Mouse (Mus musculus) granulocyte monocyte progenitor cell, adult 5-6 weeks (primary cell): ENCODE data around the gene Map1b. TPM values are rescaled to one million over a fixed set of nuclear protein-coding genes. Genes with fewer than 3 reads are reported as not detected.

Experiments used
- ATAC-seq: replicated peaks from 2 replicates; pipeline ENCODE4 v1.8.0; 2016; ENCODE audit warnings: mild to moderate bottlenecking, moderate TSS enrichment, inconsistent platforms; ENCODE audit not compliant: poor library complexity, severe bottlenecking
- total RNA-seq, 2 experiments: library from RNA; stranded (forward) in 1 of 2; stranded (reverse) in 1 of 2; fragments of 200-712, 200-1000 nt in 1 of 2; fragments of >200 nt in 1 of 2; fragmentation: Nextera tagmentation in 1 of 2; gene quantifications; 2 replicates each; pipeline ENCODE4 v1.2.3; 2014 to 2017

Gene Map1b
- total RNA-seq, 2 experiments from 2014 or later: 0.15 TPM; not detected in 1

- ATAC-seq: no peak
These were observed 21.7 kb upstream of the Map1b start for GRCm38 (mm10) chr13:99537908-99538513.

- no peak for ATAC-seq
These were observed 12.1 kb upstream of the Map1b start for GRCm38 (mm10) chr13:99528456-99528855.

GRCm38 (mm10) chr13:99527936-99528335 lies 11.6 kb upstream of the Map1b start:
- ATAC-seq: no peak

GRCm38 (mm10) chr13:99525491-99525890 lies 9.2 kb upstream of the Map1b start:
- no peak for ATAC-seq

- no peak for ATAC-seq
These were observed 1.5 kb upstream of the Map1b start for GRCm38 (mm10) chr13:99517836-99518235.

GRCm38 (mm10) chr13:99515736-99516447 lies 448 bp downstream of the Map1b start:
- 0 out of 2 replicates have a peak, but pooled peaks have one; percentile 13 for ATAC-seq

GRCm38 (mm10) chr13:99514917-99515591 lies 1.3 kb downstream of the Map1b start:
- ATAC-seq: peak; percentile 56

GRCm38 (mm10) chr13:99513990-99514389 lies 2.4 kb downstream of the Map1b start:
- no peak for ATAC-seq

- ATAC-seq: no peak
These were observed 3.2 kb downstream of the Map1b start for GRCm38 (mm10) chr13:99513138-99513537.

GRCm38 (mm10) chr13:99509896-99510295 lies 6.4 kb downstream of the Map1b start:
- no peak for ATAC-seq

GRCm38 (mm10) chr13:99506580-99506962 lies 9.8 kb downstream of the Map1b start:
- no peak for ATAC-seq

GRCm38 (mm10) chr13:99505826-99506579 lies 10.3 kb downstream of the Map1b start:
- no peak for ATAC-seq

- ATAC-seq: peak; percentile 80
These were observed 12.9 kb downstream of the Map1b start for GRCm38 (mm10) chr13:99503370-99503979.

GRCm38 (mm10) chr13:99502911-99503310 lies 13.4 kb downstream of the Map1b start:
- peak; percentile 93 for ATAC-seq

- ATAC-seq: no peak
These were observed 14.1 kb downstream of the Map1b start for GRCm38 (mm10) chr13:99502126-99502744.

GRCm38 (mm10) chr13:99501393-99501792 lies 14.9 kb downstream of the Map1b start:
- no peak for ATAC-seq

- ATAC-seq: no peak
These were observed 15.7 kb downstream of the Map1b start for GRCm38 (mm10) chr13:99500609-99501008.

GRCm38 (mm10) chr13:99499764-99500163 lies 16.6 kb downstream of the Map1b start:
- no peak for ATAC-seq

GRCm38 (mm10) chr13:99496106-99496505 lies 20.2 kb downstream of the Map1b start:
- no peak for ATAC-seq

- no peak for ATAC-seq
These were observed 21.9 kb downstream of the Map1b start for GRCm38 (mm10) chr13:99494416-99494815.
